Mouse (Mus musculus) liver, adult 2 months (tissue): ENCODE data around the gene Spen. TPM values are rescaled to one million over a fixed set of nuclear protein-coding genes. Genes with fewer than 3 reads are reported as not detected.
A peak's percentile ranks its signal among the peaks of the same experiment; 100 is the strongest.

ENCODE experiments used
- DNase-seq: peaks from one replicate; pipeline ENCODE4 v3.0.0-alpha.2; 2011; ENCODE audit warnings: low read depth, low spot score; ENCODE audit errors: extremely low read depth
- H3K27ac ChIP-seq: fragments of 200-500 bp; replicated peaks from 2 replicates; pipeline ENCODE4 v1.5.1; 2012; ENCODE audit warnings: low read depth, mild to moderate bottlenecking, control low read depth, inconsistent platforms, low read length; ENCODE audit not compliant: insufficient read depth
- H3K27me3 ChIP-seq: fragments of 200-500 bp; 2 replicates; pipeline ENCODE4 v1.6.1; 2012; ENCODE audit warnings: mild to moderate bottlenecking, moderate library complexity, low read length, inconsistent platforms; ENCODE audit not compliant: control insufficient read depth, insufficient read depth
- H3K36me3 ChIP-seq: fragments of 200-500 bp; 2 replicates; pipeline ENCODE4 v1.6.1; 2012; ENCODE audit warnings: low read length, inconsistent platforms; ENCODE audit not compliant: control insufficient read depth, insufficient read depth
- H3K4me1 ChIP-seq: fragments of 200-500 bp; 2 replicates; pipeline ENCODE4 v1.6.1; 2011; ENCODE audit warnings: low read length; ENCODE audit not compliant: control insufficient read depth, insufficient read depth
- H3K4me3 ChIP-seq: fragments of 200-500 bp; 2 replicates; pipeline ENCODE4 v1.5.1; 2011; ENCODE audit warnings: low read depth, mild to moderate bottlenecking, control low read depth, low read length, moderate library complexity; ENCODE audit not compliant: insufficient read depth
- H3K79me2 ChIP-seq: fragments of 200-500 bp; 2 replicates; pipeline ENCODE4 v1.6.1; 2012; ENCODE audit warnings: inconsistent platforms, mild to moderate bottlenecking, low read length, moderate library complexity; ENCODE audit not compliant: control insufficient read depth, insufficient read depth
- H3K9ac ChIP-seq: fragments of 200-500 bp; 2 replicates; pipeline ENCODE4 v1.6.1; 2012; ENCODE audit warnings: low read depth, mild to moderate bottlenecking, control low read depth, inconsistent platforms, low read length
- CTCF ChIP-seq: fragments of 200-500 bp; IDR thresholded peaks from 2 replicates; pipeline ENCODE4 v1.5.1; 2011; ENCODE audit warnings: low read depth, low read length, control low read depth
- POLR2A ChIP-seq: fragments of 200-500 bp; IDR thresholded peaks from 2 replicates; pipeline ENCODE4 v1.6.1; 2011; ENCODE audit warnings: low read length, control low read depth; ENCODE audit not compliant: insufficient read depth; ENCODE audit errors: extremely low read depth
- WGBS: fragments of 180-500 bp; shearing (Covaris S2); methylation state at CpG from one replicate; pipeline ENCODE4 v1.1.7; 2018; 5-methylcytosine and 5-hydroxymethylcytosine counted together
- polyA plus RNA-seq: library from polyadenylated mRNA; depleted of rRNA; stranded (reverse); fragments of >200 nt; gene quantifications from 2 replicates; pipeline ENCODE4 v1.2.3, GENCODE M21; 2012
- total RNA-seq: library from RNA; depleted of rRNA; stranded (reverse); fragments of >200 nt; gene quantifications from 2 replicates; pipeline ENCODE4 v1.2.3, GENCODE M21; 2014

Gene Spen
- total and polyA plus RNA-seq, 2 experiments = 7.5 to 8.1 TPM

DNA sequence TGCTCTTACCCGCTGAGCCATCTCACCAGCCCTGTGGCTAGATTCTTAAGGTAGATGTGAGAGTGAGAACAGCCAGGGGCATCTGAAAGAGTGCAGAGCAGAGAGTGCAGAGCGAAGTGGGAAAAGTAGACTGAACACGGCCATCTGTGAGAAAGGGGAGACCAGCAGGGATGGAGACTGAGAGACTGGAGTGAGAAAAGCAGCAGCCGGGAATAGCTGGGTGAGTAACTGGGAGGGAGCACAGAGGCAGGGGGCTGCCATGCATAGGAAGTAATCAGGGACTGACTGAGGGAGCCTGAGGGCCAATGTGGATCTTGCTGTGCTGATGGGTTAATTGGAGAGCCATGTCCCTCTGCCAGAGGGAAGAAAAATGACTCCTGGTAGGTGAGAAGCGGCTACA is 35.7 kb downstream of the Spen start:
- no peak for DNase-seq
- Histone ChIP-seq H3K27me3 (no peaks in the 10 kb centered on the region), H3K4me1 (peaks cover 13% of the 10 kb centered on the region), H3K79me2 (peaks cover 53% of the 10 kb centered on the region), H3K9ac (no peak overlapping the region), H3K36me3 (no peaks in the 10 kb centered on the region), H3K27ac (no peak overlapping the region), H3K4me3 (no peak overlapping the region)
- WGBS = 94% methylated on average over 5 of the region's 5 CpGs
- TF ChIP-seq POLR2A (no peak), CTCF (no peak)

DNA sequence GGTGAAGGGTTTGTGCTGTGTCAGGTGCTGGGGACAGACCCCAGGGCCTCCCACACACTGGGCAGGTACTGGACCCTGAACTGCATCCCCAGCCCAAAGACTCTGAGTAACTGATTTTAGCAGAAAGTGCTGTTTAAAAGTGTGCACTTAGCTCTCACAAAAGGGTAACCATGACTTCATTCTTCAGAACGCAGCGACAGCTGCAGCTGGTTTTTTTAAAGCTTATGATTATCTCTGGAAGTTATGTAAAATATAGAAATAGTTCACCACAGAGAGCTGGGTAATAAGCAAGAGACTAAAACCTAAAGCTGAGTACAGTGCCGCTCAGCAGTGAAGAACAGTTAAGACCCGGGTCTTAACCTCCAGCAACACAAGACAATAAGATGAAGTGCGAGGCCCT is 37.3 kb downstream of the Spen start:
- Histone ChIP-seq H3K36me3 (no peaks in the 10 kb centered on the region), H3K27ac (0 out of 2 replicates have a peak overlapping the region, but pooled peaks have one; percentile 12), H3K79me2 (peaks cover 56% of the 10 kb centered on the region), H3K4me1 (peaks cover 6% of the 10 kb centered on the region; the same call in 1 of the 2 replicates), H3K27me3 (no peaks in the 10 kb centered on the region), H3K4me3 (no peak overlapping the region), H3K9ac (no peak overlapping the region)
- WGBS = 80% methylated on average over 5 of the region's 5 CpGs
- TF ChIP-seq POLR2A (no peak), CTCF (no peak)
- no peak for DNase-seq

DNA sequence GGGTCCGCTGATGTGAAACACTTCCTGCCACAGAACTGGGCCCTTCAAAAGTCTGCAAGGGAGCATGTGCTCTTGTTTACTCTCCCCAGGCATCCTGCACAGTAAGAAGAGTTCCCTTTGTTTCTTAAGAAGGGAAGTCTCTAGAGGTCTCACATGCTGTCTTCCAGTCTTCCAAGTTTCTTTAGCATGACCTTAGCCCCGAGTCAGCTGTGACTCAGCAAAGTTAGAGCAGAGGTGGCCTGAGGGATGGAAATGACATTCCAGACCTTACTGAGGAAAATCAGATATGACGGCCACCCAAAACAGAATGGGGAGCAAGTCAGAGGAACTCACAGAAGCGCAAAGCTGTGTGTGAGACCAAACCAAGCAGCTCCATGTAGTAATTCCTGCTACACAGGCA is 37.8 kb downstream of the Spen start:
- H3K4me1 ChIP-seq = peaks cover 4% of the 10 kb centered on the region; the same call in 1 of the 2 replicates
- H3K27me3 ChIP-seq = no peaks in the 10 kb centered on the region
- TF ChIP-seq POLR2A (no peak), CTCF (no peak)
- no peak overlapping the region for H3K9ac ChIP-seq
- WGBS = 65% methylated on average over 4 of the region's 4 CpGs
- DNase-seq = no peak
- no peaks in the 10 kb centered on the region for H3K36me3 ChIP-seq
- H3K27ac ChIP-seq = 0 out of 2 replicates have a peak overlapping the region, but pooled peaks have one; percentile 12
- no peak overlapping the region for H3K4me3 ChIP-seq
- peaks cover 60% of the 10 kb centered on the region for H3K79me2 ChIP-seq

DNA sequence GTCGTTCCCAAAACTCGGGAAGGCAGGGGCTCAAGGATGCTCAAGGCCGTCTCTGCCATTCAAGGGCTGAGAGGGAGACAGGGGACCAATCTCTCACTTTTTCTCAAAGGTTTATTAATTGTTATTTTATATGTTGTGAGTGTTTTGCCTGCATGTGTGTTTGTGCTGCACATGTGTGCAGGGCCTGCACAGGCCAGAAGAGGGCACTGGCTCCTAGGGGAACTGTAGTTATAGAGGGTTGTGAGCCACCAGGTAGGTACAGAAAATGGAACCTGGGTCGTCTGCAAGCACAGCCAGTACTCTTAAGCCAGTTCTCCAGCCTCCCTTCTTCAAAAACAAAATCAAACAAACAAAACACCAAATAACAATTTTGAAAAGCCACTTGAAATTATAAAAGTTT is 49.7 kb downstream of the Spen start:
- Histone ChIP-seq H3K27ac (no peak overlapping the region), H3K9ac (no peak overlapping the region), H3K4me3 (no peak overlapping the region), H3K4me1 (no peaks in the 10 kb centered on the region), H3K27me3 (no peaks in the 10 kb centered on the region), H3K79me2 (no peaks in the 10 kb centered on the region; the same call in 1 of the 2 replicates), H3K36me3 (peaks cover 43% of the 10 kb centered on the region)
- DNase-seq = peak; percentile 26
- TF ChIP-seq POLR2A (no peak), CTCF (peak; percentile 81)
- WGBS = 94% methylated on average over 4 of the region's 4 CpGs

DNA sequence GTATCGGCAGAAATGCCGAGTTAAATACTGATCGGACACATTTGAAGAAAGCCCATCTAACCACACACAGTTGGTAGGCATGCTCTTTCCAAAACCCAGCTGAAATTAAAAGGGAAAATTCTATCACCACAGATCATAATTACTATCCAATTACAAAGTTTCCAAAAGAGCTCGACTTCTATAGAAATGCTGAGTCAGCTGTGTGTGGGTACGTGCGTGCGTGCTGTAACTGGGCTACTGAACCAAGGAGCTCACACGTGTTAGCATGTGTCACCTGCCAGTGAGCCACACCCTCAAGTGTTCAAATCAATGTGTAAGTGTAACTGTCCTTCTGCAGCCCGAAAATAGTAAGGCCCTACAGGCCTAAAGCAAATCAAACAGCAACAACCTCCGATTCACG is 50.8 kb downstream of the Spen start:
- peaks cover 44% of the 10 kb centered on the region for H3K36me3 ChIP-seq
- H3K9ac ChIP-seq = no peak overlapping the region
- WGBS = 94% methylated on average over 11 of the region's 11 CpGs
- H3K27me3 ChIP-seq = no peaks in the 10 kb centered on the region
- no peaks in the 10 kb centered on the region; the same call in 1 of the 2 replicates for H3K79me2 ChIP-seq
- no peak for DNase-seq
- TF ChIP-seq POLR2A = no peak
- no peak for TF ChIP-seq CTCF
- no peak overlapping the region for H3K27ac ChIP-seq
- H3K4me3 ChIP-seq = no peak overlapping the region
- H3K4me1 ChIP-seq = no peaks in the 10 kb centered on the region; the same call in 1 of the 2 replicates

DNA sequence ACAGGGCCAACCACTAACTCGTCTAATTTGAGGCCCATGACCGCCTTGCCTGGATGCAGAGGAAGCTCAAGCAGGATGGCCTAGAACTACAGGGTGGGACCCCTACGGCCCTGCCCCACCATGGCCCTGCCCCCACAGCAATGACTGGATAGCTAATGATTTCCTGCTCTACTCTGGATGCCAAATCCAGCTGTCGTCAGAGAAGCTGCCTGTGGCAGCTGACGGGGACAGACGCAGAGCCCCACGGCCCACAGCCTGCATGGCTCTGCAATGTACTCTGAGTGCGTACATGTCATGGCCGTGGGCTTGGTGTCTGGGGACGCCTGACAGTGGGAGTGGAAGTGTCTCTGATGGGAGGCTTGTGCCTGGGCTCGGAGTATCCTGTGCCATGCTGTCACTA is 54.3 kb downstream of the Spen start:
- 74% methylated on average over 11 of the region's 11 CpGs for WGBS
- H3K27me3 ChIP-seq = no peaks in the 10 kb centered on the region
- H3K36me3 ChIP-seq = peaks cover 45% of the 10 kb centered on the region
- no peak overlapping the region for H3K4me3 ChIP-seq
- no peak overlapping the region for H3K9ac ChIP-seq
- H3K27ac ChIP-seq = no peak overlapping the region
- H3K79me2 ChIP-seq = no peaks in the 10 kb centered on the region
- TF ChIP-seq POLR2A = no peak
- no peak for TF ChIP-seq CTCF
- H3K4me1 ChIP-seq = no peaks in the 10 kb centered on the region; the same call in none of the 2 replicates
- no peak for DNase-seq
